Mouse (Mus musculus): ENCODE results near the gene Msh4. TPM values are rescaled to one million over a fixed set of nuclear protein-coding genes. Genes with fewer than 3 reads are reported as not detected.

The Msh4 gene
- total RNA-seq, 2 experiments from 2014 or later = not detected

- ATAC-seq (replicated peaks; ENCODE audit: poor library complexity, severe bottlenecking) = 0 out of 2 replicates have a peak, but pooled peaks have one; percentile 33
Measured at GRCm38 (mm10) chr3:153823671-153824515, 82.0 kb downstream of the Msh4 start.

DNA sequence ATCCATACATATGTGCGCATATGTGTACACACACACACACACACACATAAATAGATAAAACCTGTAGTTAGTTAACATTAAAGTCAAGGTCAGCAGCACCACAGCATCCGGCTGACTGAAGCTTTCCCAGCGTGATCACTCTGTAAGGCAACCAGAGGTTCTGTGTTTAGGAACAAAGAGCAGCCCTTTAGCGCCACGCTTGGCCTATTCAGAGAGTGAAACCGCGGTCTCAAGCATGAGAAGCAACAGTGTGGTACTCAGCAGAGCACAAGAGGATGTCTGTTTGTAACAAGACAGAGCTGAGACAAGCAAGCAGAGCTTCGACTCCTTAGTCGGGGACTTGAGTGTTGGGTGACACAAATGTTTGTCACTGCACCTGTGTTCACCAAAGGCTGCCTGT lies 86.5 kb downstream of the Msh4 start:
- ATAC-seq (replicated peaks; ENCODE audit: poor library complexity, severe bottlenecking) = no peak

- ATAC-seq (replicated peaks; ENCODE audit: poor library complexity, severe bottlenecking) = no peak
Measured at GRCm38 (mm10) chr3:153818723-153819122, 87.2 kb downstream of the Msh4 start.

GRCm38 (mm10) chr3:153817376-153817890 lies 88.5 kb downstream of the Msh4 start:
- ATAC-seq (replicated peaks; ENCODE audit: poor library complexity, severe bottlenecking) = no peak

GRCm38 (mm10) chr3:153814026-153814425 lies 91.9 kb downstream of the Msh4 start:
- no peak for ATAC-seq (replicated peaks; ENCODE audit: poor library complexity, severe bottlenecking)

- no peak for ATAC-seq (replicated peaks; ENCODE audit: poor library complexity, severe bottlenecking)
Measured at GRCm38 (mm10) chr3:153808406-153808805, 97.5 kb downstream of the Msh4 start.

GRCm38 (mm10) chr3:153807444-153808149 lies 98.3 kb downstream of the Msh4 start:
- no peak for ATAC-seq (replicated peaks; ENCODE audit: poor library complexity, severe bottlenecking)

Other genes starting within 250 kb of the Msh4 start
- gene St6galnac3, start 181.0 kb downstream of the Msh4 start, total RNA-seq (2014; fragmentation: Nextera tagmentation) = 2.6 and 4.2 TPM in 2 replicates
- 0.31 and 0.90 TPM in 2 replicates for gene St6galnac3, start 181.0 kb downstream of the Msh4 start, total RNA-seq (2017)
- gene Asb17, start 61.9 kb downstream of the Msh4 start, total RNA-seq (2014; fragmentation: Nextera tagmentation) = not detected in 2 replicates
- not detected in 2 replicates for gene Asb17, start 61.9 kb downstream of the Msh4 start, total RNA-seq (2017)
- gene Rabggtb, start 6.9 kb upstream of the Msh4 start, total RNA-seq (2014; fragmentation: Nextera tagmentation) = 97.2 and 123 TPM in 2 replicates
- 118 and 137 TPM in 2 replicates for gene Rabggtb, start 6.9 kb upstream of the Msh4 start, total RNA-seq (2017)
- gene Acadm, start 38.5 kb upstream of the Msh4 start, total RNA-seq (2014; fragmentation: Nextera tagmentation) = 73.9 and 78.5 TPM in 2 replicates
- 185 and 291 TPM in 2 replicates for gene Acadm, start 38.5 kb upstream of the Msh4 start, total RNA-seq (2017)
- not detected in 2 replicates for gene Slc44a5, start 67.3 kb upstream of the Msh4 start, total RNA-seq (2014; fragmentation: Nextera tagmentation)
- not detected in 2 replicates for gene Slc44a5, start 67.3 kb upstream of the Msh4 start, total RNA-seq (2017)